Mouse (Mus musculus) frontal cortex, adult (tissue): ENCODE measurements around the gene AC141477.1.

Experiments used
- ATAC-seq: cut with Nextera tagmentation; 2 replicates; pipeline ENCODE4 v1.9.2; 2017; ENCODE audit warnings: mild to moderate bottlenecking, moderate library complexity, mixed read lengths; ENCODE audit not compliant: low TSS enrichment

Gene AC141477.1

DNA sequence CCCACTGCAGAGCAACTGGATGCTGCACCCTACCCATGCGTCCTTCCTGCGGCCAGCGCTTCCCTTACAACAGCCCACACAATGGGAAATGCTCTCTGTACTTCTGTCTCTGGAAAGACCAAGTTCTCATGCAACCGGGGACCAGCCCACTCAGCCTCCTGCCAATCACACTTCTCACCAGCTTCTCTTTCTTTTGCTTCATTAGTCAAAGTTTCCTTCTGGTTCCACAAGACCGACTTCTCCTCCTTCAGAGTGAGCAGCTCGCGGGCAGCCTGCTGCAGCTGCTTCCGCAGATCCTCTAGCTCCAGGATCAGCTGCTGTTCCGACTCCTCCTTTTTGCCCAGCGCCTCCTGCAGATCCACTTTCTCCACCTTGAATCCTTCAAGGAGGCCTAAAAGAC, 31.7 kb downstream of the AC141477.1 start:
- ATAC-seq, result peak; percentile 76

DNA sequence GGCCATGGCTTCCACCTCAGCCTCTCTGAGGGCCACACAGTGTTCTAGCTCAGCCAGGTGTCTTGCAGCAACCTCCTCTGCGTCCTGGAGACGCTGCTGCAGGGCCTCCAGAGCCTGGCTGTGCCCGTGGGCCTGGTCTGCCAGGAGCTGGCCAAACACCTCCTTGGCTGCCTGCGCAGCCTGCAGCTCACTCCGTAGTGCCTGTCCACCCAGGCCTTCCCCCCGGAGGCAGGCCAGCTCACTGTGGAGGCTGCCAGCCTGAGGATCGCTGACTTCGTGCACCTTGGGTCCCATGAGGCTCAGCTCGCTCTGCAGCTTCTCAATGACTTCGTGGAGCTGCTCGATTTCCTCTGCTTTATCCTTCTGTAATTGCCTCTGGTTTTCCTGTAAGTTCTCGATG, 47.6 kb downstream of the AC141477.1 start:
- no peak for ATAC-seq

- ATAC-seq, result peak; percentile 67; the same call in 1 of the 2 replicates
These were observed 48.5 kb downstream of the AC141477.1 start for GRCm38 (mm10) chr10:76391786-76392185.

DNA sequence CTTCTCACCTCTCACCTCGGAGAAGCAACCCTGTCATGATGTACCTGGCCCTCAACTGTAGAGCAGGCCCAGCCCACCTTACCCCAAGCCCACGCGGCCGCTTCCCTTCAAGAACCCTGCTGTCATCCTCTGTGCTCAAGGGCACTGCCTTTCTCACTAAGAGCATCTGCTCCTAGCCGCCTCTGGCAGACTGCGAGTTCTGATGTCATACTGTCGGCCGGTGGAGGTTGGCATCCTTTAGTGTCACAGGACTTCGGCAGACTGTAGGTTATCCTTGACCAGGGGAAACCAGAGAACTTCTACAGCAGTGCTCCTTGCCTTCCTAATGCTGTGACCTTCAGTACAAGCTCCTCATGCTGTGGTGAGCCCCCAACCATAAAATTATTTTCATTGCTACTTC, 49.1 kb downstream of the AC141477.1 start:
- ATAC-seq, result no peak
